Mouse (Mus musculus) c-Kit-positive CD71-positive TER-119-positive erythroid progenitor cells, embryonic 14.5 days (primary cell): ENCODE results near the gene Atp5j.

Experiments
- DNase-seq: peaks from one replicate; pipeline ENCODE4 v3.0.0-alpha.2; 2013; ENCODE audit warnings: low spot score

Atp5j gene

GRCm38 (mm10) chr16:84806175-84806574, 29.2 kb downstream of the Atp5j start:
- no peak for DNase-seq

GRCm38 (mm10) chr16:84804866-84805265, 30.6 kb downstream of the Atp5j start:
- DNase-seq: no peak

GRCm38 (mm10) chr16:84802217-84802616, 33.2 kb downstream of the Atp5j start:
- DNase-seq: no peak

GRCm38 (mm10) chr16:84800038-84800437, 35.4 kb downstream of the Atp5j start:
- no peak for DNase-seq

- no peak for DNase-seq
These were observed 38.7 kb downstream of the Atp5j start for GRCm38 (mm10) chr16:84796678-84797077.

GRCm38 (mm10) chr16:84795337-84795736, 40.1 kb downstream of the Atp5j start:
- DNase-seq: no peak

- no peak for DNase-seq
These were observed 42.0 kb downstream of the Atp5j start for GRCm38 (mm10) chr16:84793401-84793800.

- no peak for DNase-seq
These were observed 44.7 kb downstream of the Atp5j start for GRCm38 (mm10) chr16:84790595-84791165.

- DNase-seq: no peak
These were observed 50.5 kb downstream of the Atp5j start for GRCm38 (mm10) chr16:84784966-84785365.

- DNase-seq: no peak
These were observed 52.1 kb downstream of the Atp5j start for GRCm38 (mm10) chr16:84783279-84783678.

GRCm38 (mm10) chr16:84779718-84780117, 55.7 kb downstream of the Atp5j start:
- DNase-seq: no peak

GRCm38 (mm10) chr16:84778861-84779630, 56.4 kb downstream of the Atp5j start:
- DNase-seq: no peak

GRCm38 (mm10) chr16:84778431-84778830, 57.0 kb downstream of the Atp5j start:
- DNase-seq: no peak
